Mouse (Mus musculus) midbrain, postnatal 0 days (tissue): Measurements from ENCODE around the gene Prr15l. TPM values are rescaled to one million over a fixed set of nuclear protein-coding genes. Genes with fewer than 3 reads are reported as not detected.
A peak's percentile ranks its signal among the peaks of the same experiment; 100 is the strongest.

Experiments
- ATAC-seq: fragments of 200-750 bp; cut with Nextera tagmentation; 2 replicates; pipeline ENCODE4 v1.8.0; 2017; ENCODE audit warnings: moderate number of reproducible peaks, mild to moderate bottlenecking, moderate TSS enrichment, moderate library complexity; ENCODE audit not compliant: low FRiP score
- DNase-seq: peaks from one replicate; pipeline ENCODE4 v3.0.0-alpha.2; 2015; ENCODE audit warnings: low spot score
- H3K27ac ChIP-seq: fragments of 300-500 bp; sonication (generic); 2 replicates; pipeline ENCODE4 v1.5.1; 2014; ENCODE audit warnings: low read depth, mild to moderate bottlenecking, low read length, mixed read lengths
- H3K27me3 ChIP-seq: fragments of 300-500 bp; sonication (generic); 2 replicates; pipeline ENCODE4 v1.6.1; 2014; ENCODE audit warnings: low read length, control low read depth, mixed read lengths; ENCODE audit not compliant: insufficient read depth
- H3K36me3 ChIP-seq: fragments of 300-500 bp; sonication (generic); 2 replicates; pipeline ENCODE4 v1.6.1; 2014; ENCODE audit warnings: low read length, control low read depth, mixed read lengths; ENCODE audit not compliant: insufficient read depth
- H3K4me1 ChIP-seq: fragments of 300-500 bp; sonication (generic); 2 replicates; pipeline ENCODE4 v1.6.1; 2014; ENCODE audit warnings: mild to moderate bottlenecking, control low read depth, antibody characterized with exemption, low read length, mixed read lengths; ENCODE audit not compliant: insufficient read depth
- H3K4me2 ChIP-seq: fragments of 300-500 bp; sonication (generic); 2 replicates; pipeline ENCODE4 v1.6.1; 2014; ENCODE audit warnings: low read depth, mild to moderate bottlenecking, low read length, mixed read lengths; ENCODE audit not compliant: poor library complexity, severe bottlenecking
- H3K4me3 ChIP-seq: fragments of 300-500 bp; sonication (generic); 2 replicates; pipeline ENCODE4 v1.5.1; 2014; ENCODE audit warnings: low read depth, mild to moderate bottlenecking, low read length, moderate library complexity
- H3K9ac ChIP-seq: fragments of 300-500 bp; sonication (generic); replicated peaks from 2 replicates; pipeline ENCODE4 v1.6.1; 2014; ENCODE audit warnings: mild to moderate bottlenecking, low read length, moderate library complexity, mixed read lengths; ENCODE audit not compliant: poor library complexity, severe bottlenecking
- H3K9me3 ChIP-seq: fragments of 300-500 bp; sonication (generic); 2 replicates; pipeline ENCODE4 v1.6.1; 2016; ENCODE audit warnings: low read length, control low read depth
- CTCF ChIP-seq: IDR thresholded peaks from 2 replicates; pipeline ENCODE4 v1.5.1; 2016; ENCODE audit warnings: antibody characterized with exemption, mild to moderate bottlenecking
- WGBS: fragments of 180-500 bp; shearing (Covaris S2); extraction: QIAGEN DNeasy Blood & Tissue Kit; methylation state at CpG from one replicate; pipeline ENCODE4 v1.1.7; 2014; 5-methylcytosine and 5-hydroxymethylcytosine counted together
- polyA plus RNA-seq: library from polyadenylated mRNA; unstranded; fragments of >200 nt; fragmentation: Nextera tagmentation; extraction: Ambion mirVana; gene quantifications from 2 replicates; pipeline ENCODE4 v1.2.1, GENCODE M21; 2015
- total RNA-seq: library from RNA; depleted of rRNA; stranded (reverse); fragments of >200 nt; gene quantifications from 2 replicates; pipeline ENCODE4 v1.2.3, GENCODE M21; 2014

Prr15l gene
- total and polyA plus RNA-seq, 2 experiments from 2014 or later, result 0.27 to 0.51 TPM

DNA sequence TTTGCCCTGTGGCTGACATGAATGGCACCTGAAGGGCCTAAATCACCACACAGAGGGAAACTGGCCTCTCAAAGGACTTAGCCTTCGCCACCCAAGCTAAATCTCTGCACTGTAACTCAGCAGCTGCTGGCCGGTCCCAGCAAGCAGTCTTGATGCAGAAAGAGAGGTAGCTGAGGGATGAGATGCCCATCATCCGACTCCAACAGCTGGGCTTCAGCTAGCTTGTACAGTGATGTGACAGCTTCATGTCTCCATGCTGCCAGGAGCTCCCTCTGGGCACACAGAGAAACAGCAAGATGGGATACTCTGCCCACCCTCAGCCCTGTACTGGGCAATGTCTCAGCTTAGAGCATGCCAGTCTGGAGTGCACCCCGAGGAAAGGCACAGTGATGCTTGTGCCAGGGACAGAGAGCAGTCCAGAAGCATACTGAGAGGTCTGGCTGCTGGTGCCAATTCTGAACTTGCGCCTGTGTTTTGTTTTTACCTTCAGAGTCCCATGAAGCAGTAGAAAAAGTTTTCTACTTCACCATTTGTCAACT is 45.6 kb downstream of the Prr15l start:
- 58% methylated on average over 5 of the region's 5 CpGs for WGBS
- DNase-seq, result peak; percentile 49
- no peak overlapping the region for H3K4me2 ChIP-seq

DNA sequence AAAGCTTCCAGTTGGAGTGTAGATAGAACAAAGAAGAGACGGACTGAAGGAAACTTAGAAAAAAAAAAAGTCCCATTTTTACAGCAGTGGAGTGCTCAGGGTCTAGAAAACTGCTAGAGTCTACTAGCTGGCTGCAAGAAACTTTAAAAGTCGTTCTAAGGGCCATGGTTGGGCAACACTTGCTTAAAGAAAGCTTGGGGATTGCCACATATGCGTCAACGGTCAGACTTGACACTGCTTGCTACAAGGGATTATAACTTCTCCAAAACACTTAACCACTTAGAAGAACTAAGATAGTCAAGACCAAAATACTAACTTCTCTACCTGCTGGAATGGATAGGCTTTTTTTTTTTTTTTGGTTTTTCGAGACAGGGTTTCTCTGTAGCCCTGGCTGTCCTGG is 46.9 kb downstream of the Prr15l start:
- no peaks in the 10 kb centered on the region for H3K36me3 ChIP-seq
- H3K9ac ChIP-seq, result no peak overlapping the region
- no peaks in the 10 kb centered on the region for H3K27me3 ChIP-seq
- TF ChIP-seq CTCF, result no peak
- no peaks in the 10 kb centered on the region for H3K9me3 ChIP-seq
- DNase-seq (no peak), ATAC-seq (no peak)
- peaks cover 15% of the 10 kb centered on the region for H3K4me1 ChIP-seq
- 89% methylated on average over 5 of the region's 5 CpGs for WGBS
- no peak overlapping the region for H3K27ac ChIP-seq
- H3K4me3 ChIP-seq, result no peak overlapping the region
- no peak overlapping the region for H3K4me2 ChIP-seq

More for the DNA sequence above, 45.6 kb downstream of the Prr15l start:
- no peak for TF ChIP-seq CTCF
- Histone ChIP-seq H3K9ac (no peak overlapping the region), H3K36me3 (no peaks in the 10 kb centered on the region), H3K4me1 (peaks cover 15% of the 10 kb centered on the region), H3K27me3 (no peaks in the 10 kb centered on the region), H3K9me3 (no peaks in the 10 kb centered on the region), H3K27ac (peak overlapping the region; percentile 55), H3K4me3 (no peak overlapping the region)
- no peak for ATAC-seq

DNA sequence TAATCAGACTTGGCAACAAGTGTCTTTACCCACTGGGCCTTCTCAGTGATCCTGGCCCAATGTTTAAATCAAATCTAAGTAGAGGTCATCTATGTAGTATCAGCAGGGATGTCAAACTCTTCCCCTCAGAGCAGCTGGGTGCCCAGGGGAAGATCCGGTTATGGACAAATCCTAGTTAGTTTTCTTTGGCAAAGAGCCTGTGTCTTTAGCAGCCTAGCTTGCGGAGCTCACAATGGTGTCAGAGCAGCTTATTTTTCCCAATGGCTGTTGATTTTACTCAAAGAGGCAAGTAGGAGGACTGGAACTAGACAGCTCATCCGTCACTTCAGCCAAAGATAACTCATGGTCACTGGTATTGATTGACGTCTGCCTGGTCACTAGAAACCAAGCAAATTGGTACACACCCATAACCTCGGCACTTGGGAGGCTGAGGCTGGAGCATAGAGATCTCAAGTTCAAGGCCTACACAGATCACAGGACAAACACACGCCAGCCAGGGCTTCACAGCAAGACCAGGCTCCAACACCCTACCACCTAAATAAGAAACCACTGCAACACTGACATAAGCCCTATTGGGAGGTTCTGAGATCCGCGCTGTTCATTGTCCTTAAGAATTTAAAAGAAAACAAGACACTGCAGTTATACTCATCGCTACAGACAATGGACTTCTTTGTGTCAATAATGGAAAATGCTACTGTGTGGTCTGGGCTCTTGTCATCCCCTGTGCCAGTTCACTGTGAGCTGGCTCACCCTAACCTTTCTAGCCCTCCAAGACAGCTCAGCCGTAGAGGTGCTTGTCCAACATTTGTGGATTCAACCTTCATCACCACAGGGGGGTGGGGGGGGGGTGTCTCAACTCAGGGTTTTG is 47.8 kb downstream of the Prr15l start:
- WGBS, result 74% methylated on average over 10 of the region's 10 CpGs
- Histone ChIP-seq H3K27ac (no peak overlapping the region; the same call in 1 of the 2 replicates), H3K9ac (peak overlapping the region; percentile 82; the same call in 1 of the 2 replicates), H3K27me3 (no peaks in the 10 kb centered on the region), H3K4me3 (peak overlapping the region; percentile 90; the same call in 1 of the 2 replicates), H3K9me3 (no peaks in the 10 kb centered on the region), H3K4me2 (peak overlapping the region; percentile 79), H3K4me1 (peaks cover 15% of the 10 kb centered on the region), H3K36me3 (no peaks in the 10 kb centered on the region)
- no peak for TF ChIP-seq CTCF
- ATAC-seq, result no peak
- DNase-seq, result peak; percentile 31

DNA sequence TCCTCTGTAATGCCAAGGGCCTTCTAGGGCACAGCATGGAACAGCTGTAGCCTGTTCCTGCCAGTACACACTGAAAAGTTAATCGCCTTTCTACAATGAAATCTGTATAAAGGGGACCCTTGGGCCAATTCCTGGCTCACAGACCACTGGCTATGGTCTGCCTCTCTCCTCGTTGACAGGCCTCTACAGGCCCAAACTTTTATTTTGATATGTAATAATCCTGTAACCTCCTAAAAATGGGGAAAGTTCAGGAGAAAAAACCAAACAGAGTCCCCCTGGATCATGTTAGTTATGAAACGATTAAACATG is 48.4 kb downstream of the Prr15l start:
- peak overlapping the region; percentile 79 for H3K4me2 ChIP-seq

DNA sequence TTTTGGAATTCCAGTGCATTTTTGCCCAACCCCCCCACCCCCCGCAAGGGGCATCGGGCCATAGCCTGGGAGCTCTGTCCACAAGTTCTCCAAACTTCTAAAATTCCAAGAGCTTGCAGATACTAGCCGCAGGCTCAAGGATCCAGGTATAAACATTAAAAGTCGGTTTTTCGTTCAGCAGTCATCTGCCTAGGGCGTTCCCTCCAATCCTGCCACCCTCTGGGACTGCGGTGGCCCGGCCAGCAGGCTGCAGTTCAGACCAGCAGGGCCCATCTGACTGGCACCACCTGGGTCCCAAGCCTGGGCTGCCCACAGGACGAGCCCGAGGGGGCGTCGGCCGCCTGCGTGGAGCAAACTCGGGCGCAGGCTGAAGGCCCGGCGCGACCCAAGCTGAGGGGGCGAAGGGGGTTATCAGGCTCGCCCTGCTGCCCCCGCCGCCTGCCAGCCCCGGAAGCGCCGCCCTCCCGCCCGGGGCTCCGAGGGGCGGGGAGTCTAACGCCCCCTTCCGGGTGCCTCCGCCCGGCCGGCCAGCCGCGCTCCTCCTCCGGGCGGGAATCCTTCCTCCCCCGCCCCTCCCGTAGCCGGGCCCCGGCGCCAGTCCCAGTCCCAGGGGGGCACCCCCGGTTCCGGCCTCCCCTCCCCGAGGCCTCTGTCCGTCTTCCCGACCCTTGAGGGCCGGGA is 49.1 kb downstream of the Prr15l start:
- Histone ChIP-seq H3K9ac (peak overlapping the region; percentile 82), H3K4me2 (peak overlapping the region; percentile 79), H3K4me3 (peak overlapping the region; percentile 90), H3K36me3 (no peaks in the 10 kb centered on the region), H3K4me1 (peaks cover 15% of the 10 kb centered on the region), H3K27ac (peak overlapping the region; percentile 98), H3K27me3 (no peaks in the 10 kb centered on the region), H3K9me3 (no peaks in the 10 kb centered on the region)
- ATAC-seq (peak; percentile 73), DNase-seq (peak; percentile 88)
- under 1% methylated on average over 35 of the region's 50 CpGs for WGBS
- peak; percentile 33; the same call in 1 of the 2 replicates for TF ChIP-seq CTCF

More for the DNA sequence above, 48.4 kb downstream of the Prr15l start:
- no peaks in the 10 kb centered on the region for H3K36me3 ChIP-seq
- peak overlapping the region; percentile 82 for H3K9ac ChIP-seq
- peaks cover 15% of the 10 kb centered on the region for H3K4me1 ChIP-seq
- DNase-seq (peak; percentile 24), ATAC-seq (no peak)
- 49% methylated on average over 3 of the region's 3 CpGs for WGBS
- H3K9me3 ChIP-seq, result no peaks in the 10 kb centered on the region
- H3K27me3 ChIP-seq, result no peaks in the 10 kb centered on the region
- peak overlapping the region; percentile 98 for H3K27ac ChIP-seq
- H3K4me3 ChIP-seq, result peak overlapping the region; percentile 90
- no peak for TF ChIP-seq CTCF
